Mouse (Mus musculus) mesoderm, embryonic 11.5 days (tissue): ENCODE data around the gene Slc16a12.
A peak's percentile ranks its signal among the peaks of the same experiment; 100 is the strongest.

Experiments used
- DNase-seq: peaks from one replicate; pipeline ENCODE4 v3.0.0-alpha.2; 2012; ENCODE audit warnings: low read depth, low spot score

Slc16a12 gene

GRCm38 (mm10) chr19:34729505-34729904 is 17.6 kb downstream of the Slc16a12 start:
- no peak for DNase-seq

DNA sequence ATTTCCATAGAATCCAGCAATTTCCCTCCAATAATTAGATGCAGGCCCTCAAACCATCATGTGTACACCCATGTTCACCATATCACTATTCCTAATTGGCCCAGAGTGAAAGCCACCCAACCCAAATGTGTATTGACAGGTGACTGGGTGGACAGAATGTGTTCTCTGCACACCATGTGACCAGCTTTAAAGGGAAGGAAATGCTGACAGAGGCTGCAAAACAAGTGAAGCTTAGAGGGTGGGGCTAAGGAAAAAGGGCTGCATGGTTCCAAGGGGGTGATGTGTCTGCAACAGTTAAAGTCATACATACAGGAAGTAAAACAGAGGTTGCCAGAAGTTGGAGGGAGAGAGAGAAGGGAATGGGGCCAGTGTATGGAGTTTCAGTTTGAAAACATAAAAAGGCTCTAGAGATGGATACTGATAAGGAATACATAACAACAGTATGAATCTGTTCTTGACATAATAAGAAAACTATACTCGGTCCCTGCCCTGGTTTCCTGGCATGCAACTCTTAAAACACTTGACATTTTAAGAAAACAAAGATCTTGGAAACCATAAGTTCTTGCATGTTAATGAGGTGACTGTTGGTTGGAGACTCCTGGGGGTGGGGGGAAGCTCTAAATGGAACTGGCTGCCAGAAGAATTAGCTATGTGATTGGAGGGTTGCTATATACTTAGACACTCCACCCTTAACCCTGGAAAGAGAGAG is 20.7 kb downstream of the Slc16a12 start:
- no peak for DNase-seq

GRCm38 (mm10) chr19:34725418-34725817 is 21.7 kb downstream of the Slc16a12 start:
- DNase-seq = no peak

GRCm38 (mm10) chr19:34724598-34724997 is 22.5 kb downstream of the Slc16a12 start:
- DNase-seq = no peak

DNA sequence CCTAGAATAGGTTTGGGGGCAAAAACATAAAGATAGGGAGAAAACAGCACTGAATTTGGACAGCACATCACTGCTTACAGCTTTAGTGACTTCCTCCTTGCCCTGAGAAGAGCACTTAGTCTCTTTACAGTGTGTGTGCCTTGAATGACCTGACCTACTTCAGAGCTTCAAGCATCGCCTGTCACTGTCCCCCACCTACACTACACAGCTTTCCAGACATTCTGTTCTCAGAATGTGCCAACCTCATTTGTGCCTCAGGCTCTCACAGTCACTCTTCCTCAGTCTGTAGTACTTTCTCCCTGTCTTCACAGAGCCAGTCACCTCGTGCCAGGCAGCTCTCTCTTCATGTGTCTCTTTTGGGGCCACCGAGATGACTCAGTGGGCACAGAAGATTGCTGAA is 24.5 kb downstream of the Slc16a12 start:
- DNase-seq = no peak

DNA sequence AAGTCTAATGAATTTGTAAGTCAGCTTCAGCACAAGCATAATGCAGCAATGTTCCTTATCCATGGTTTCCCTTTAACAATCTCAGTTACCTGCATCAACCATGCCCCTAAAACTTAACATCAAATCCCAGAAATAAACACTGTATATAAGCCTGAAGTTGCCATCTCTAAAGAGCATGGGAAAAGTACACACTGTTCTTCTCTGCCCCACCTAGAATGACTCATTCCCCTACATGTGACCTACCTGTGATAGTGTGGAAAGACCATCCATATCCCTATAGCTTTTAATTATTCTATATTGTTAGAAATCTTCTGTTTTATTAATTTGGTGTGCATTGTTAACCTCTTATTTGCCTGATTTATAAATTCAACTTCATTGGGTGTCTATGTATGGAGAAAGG is 27.0 kb downstream of the Slc16a12 start:
- DNase-seq = no peak

GRCm38 (mm10) chr19:34718963-34719362 is 28.1 kb downstream of the Slc16a12 start:
- no peak for DNase-seq

DNA sequence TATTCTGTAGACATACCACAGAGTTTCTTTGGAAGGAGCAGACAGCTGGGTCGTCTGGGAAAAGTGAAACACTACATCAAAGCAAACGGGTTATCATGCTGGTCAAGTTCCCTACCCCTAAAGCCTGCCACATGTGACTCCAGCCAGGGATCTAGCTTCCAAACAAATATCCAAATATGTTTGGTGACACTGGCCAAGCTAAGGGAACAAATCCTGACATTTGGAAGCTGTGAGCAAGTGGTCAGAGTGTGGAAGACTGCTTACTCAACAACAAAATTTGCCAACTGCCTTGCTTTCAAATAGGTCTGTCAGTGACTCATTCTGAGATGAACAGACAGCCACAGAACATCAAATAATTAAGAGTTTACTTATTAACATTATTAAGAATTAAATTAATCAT is 28.6 kb downstream of the Slc16a12 start:
- DNase-seq = no peak

- no peak for DNase-seq
These were observed 31.2 kb downstream of the Slc16a12 start for GRCm38 (mm10) chr19:34715895-34716294.

- DNase-seq = peak; percentile 33
These were observed 32.8 kb downstream of the Slc16a12 start for GRCm38 (mm10) chr19:34714250-34714666.

DNA sequence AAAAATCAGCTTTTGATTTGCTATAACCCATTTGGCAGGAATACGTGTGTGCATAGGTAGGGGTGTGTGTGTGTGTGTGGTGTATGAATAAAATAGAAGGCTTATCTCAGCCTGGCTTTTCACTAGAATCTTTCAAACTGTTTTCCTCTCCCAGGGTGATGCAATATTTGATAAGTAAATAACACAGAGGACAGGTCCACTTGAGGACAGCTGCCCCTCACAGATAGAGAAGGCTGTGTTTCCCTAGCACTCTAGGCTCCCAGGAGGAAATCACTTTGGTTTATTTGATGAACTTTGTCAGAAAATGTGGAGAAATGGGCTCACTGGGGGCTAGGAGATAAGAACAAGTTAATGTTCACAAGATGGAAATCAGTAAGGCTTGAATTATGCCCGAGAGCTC is 35.0 kb downstream of the Slc16a12 start:
- DNase-seq = no peak

- DNase-seq = no peak
These were observed 38.9 kb downstream of the Slc16a12 start for GRCm38 (mm10) chr19:34708221-34708620.

GRCm38 (mm10) chr19:34707571-34707970 is 39.5 kb downstream of the Slc16a12 start:
- DNase-seq = no peak

GRCm38 (mm10) chr19:34706261-34706660 is 40.8 kb downstream of the Slc16a12 start:
- peak; percentile 25 for DNase-seq

DNA sequence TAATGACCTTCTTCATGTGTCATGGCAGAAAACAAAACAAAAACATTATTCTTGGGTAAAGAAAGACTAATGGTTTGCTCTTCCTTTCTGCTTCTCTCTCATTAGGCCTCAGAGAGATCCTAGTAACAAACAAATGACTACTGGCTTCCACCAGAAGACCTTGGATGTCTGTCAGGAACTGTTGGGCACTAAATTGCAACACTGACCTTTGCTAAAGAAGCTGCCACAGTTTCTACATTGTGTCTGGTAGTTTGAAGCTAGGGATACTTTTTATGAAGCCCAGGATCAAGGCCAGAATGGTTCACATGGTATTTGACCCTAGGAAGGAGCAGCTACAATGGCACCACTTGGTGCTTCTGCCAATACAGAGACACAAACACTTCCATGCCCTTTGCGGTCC is 41.9 kb downstream of the Slc16a12 start:
- no peak for DNase-seq

DNA sequence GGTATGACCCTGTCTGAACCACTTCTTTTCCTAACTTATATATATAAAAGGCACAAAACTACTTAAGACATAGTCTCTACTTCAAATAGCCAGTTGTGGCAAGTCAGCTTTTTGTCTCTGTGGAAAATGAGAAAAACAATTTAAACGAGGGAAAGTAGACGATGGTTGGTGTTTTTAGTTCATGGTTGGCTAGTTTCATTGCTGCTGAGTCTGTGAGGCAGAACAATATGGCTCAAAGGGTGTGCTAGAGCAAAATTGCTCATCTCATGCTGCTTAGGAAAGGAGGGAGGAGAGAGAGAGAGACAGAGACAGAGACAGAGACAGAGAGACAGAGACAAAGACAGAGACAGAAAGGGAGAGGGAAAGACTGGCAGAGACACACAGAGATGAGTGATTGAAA is 47.8 kb downstream of the Slc16a12 start:
- no peak for DNase-seq

DNA sequence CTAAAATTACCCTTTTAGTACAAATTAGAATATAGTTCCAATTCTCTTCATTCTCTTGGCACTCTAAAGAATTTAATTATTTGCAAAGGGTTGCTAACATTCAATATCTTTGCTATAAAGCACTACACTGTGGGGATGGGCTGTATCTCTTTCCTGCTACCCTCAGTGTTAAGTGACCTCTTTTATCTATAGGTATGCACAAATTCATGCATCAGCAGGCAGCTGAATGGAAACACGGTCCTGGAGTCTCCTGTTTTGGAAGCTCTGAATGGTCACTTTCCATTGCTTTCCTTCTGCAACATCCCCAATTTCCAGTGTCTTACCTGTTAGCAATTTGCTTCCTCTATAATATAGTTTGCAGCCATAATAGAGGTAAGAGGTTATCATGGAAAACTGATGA is 48.2 kb downstream of the Slc16a12 start:
- no peak for DNase-seq

- no peak for DNase-seq
These were observed 48.7 kb downstream of the Slc16a12 start for GRCm38 (mm10) chr19:34698432-34698831.

- no peak for DNase-seq
These were observed 49.6 kb downstream of the Slc16a12 start for GRCm38 (mm10) chr19:34697461-34697860.

GRCm38 (mm10) chr19:34696352-34696986 is 50.6 kb downstream of the Slc16a12 start:
- no peak for DNase-seq

- DNase-seq = no peak
These were observed 55.7 kb downstream of the Slc16a12 start for GRCm38 (mm10) chr19:34691402-34691801.

DNA sequence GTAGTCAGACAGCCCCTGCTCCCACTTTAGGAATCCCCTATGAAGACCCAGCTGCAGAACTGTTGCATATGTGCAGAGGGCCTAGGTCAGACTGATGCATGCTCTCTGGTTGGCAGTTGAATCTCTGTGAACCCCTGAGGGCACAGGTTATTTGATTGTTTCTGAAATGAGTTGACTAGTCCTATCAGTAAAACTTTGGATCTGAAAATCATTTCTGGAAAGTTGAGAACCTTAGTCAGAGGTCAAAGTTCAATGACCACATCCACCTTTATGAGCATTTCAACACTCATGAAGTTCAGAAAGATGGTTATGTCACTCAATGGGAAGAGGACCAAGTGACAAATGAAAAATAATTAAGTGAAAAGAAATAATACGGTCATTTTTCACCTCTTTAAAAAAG is 61.6 kb downstream of the Slc16a12 start:
- no peak for DNase-seq

- peak; percentile 63 for DNase-seq
These were observed 62.2 kb downstream of the Slc16a12 start for GRCm38 (mm10) chr19:34684857-34685256.
